Mouse (Mus musculus) bone marrow macrophage, adult 2 months (primary cell): ENCODE measurements around the gene Oat.

ENCODE experiments used
- CTCF ChIP-seq: IDR thresholded peaks from 2 replicates; pipeline ENCODE4 v1.5.1; 2012; ENCODE audit warnings: low read depth, mild to moderate bottlenecking, low read length, moderate library complexity
- POLR2A ChIP-seq: IDR thresholded peaks from 2 replicates; pipeline ENCODE4 v1.6.1; 2012; ENCODE audit warnings: mild to moderate bottlenecking, low read depth, low read length, borderline replicate concordance

GRCm38 (mm10) chr7:132619975-132620918 is 44.0 kb upstream of the Oat start:
- TF ChIP-seq CTCF (no peak), POLR2A (no peak)
